10 mouse cellular contexts compared by ENCODE assay signal in the genomic region with DNA sequence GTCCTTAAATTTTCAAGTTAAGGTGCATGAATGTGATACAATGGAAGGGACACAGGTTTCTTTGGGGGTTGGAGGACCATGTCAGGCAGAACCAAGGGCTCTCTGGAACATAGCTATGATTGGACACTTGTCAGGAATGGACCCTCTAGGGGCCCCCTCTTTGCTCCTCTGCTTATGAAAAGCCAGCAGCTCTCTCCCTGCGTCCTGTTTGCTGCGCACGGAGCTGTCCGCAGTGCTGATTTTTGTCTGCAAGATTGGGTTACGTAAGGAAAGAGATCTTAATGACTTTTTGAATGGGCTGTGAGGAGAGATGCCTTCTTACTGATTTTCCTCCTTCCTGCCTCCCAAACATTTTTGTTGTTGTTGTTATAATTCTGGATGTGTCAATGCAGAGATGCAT. TPM values are rescaled to one million over a fixed set of nuclear protein-coding genes. Genes with fewer than 3 reads are reported as not detected.
DNase-seq lines count a peak whose midpoint lies in the region; ATAC-seq lines count a peak whose summit lies in the region.
"Had no signal": no experiment of that assay in that cellular context is flagged by ENCODE, and none has a peak within 500 bp of the region (broad histone marks: within the 10 kb centered on the region; RNA-seq: fewer than 3 reads in every experiment).

No protein-coding gene starts in this region.

- peak; percentile 52 for DNase-seq in liver
- peak; percentile 65 for DNase-seq in adrenal gland, postnatal 25 days
- DNase-seq in hindlimb bud, embryonic 11.5 days (ENCODE audit: extremely low spot score, low read depth, low spot score), result peak; percentile 80
- DNase-seq in ovary, adult 18-20 months (ENCODE audit: low spot score), result peak; percentile 21
- DNase-seq in right cerebral cortex, adult 2 months (ENCODE audit: low spot score in 2 of 2), result no peak
- DNase-seq in right cerebral cortex, postnatal 10 days (ENCODE audit: low spot score in 2 of 2), result no peak

- WGBS in liver, embryonic 12.5 days (ENCODE audit: insufficient replicate concordance), result 6% methylated on average over 5 of the region's 5 CpGs

- H3K4me2 ChIP-seq in liver, embryonic 12.5 days, result no peak overlapping the region
- H3K4me2 ChIP-seq: embryonic facial prominence, embryonic 12.5 days had no signal

- no peak for ATAC-seq in liver, embryonic 12.5 days
- no peak for ATAC-seq in frontal cortex, adult (ENCODE audit: low TSS enrichment)

- H3K36me3 ChIP-seq in liver, embryonic 12.5 days, result no peaks in the 10 kb centered on the region
- H3K36me3 ChIP-seq: embryonic facial prominence, embryonic 12.5 days had no signal

- H3K9me3 ChIP-seq in liver, embryonic 12.5 days (replicated peaks), result no peaks in the 10 kb centered on the region
- H3K9me3 ChIP-seq: embryonic facial prominence, embryonic 12.5 days had no signal

- no peak overlapping the region for H3K27ac ChIP-seq in liver, embryonic 12.5 days
- H3K27ac ChIP-seq: embryonic facial prominence, embryonic 12.5 days had no signal

- H3K9ac ChIP-seq in liver, embryonic 12.5 days, result no peak overlapping the region
- H3K9ac ChIP-seq: embryonic facial prominence, embryonic 12.5 days had no signal

- no peaks in the 10 kb centered on the region for H3K4me1 ChIP-seq in liver, embryonic 12.5 days
- H3K4me1 ChIP-seq: embryonic facial prominence, embryonic 12.5 days had no signal

- no peak overlapping the region for H3K4me3 ChIP-seq in liver, embryonic 12.5 days
- H3K4me3 ChIP-seq: embryonic facial prominence, embryonic 12.5 days had no signal

- H3K27me3 ChIP-seq in liver, embryonic 12.5 days (replicated peaks), result no peaks in the 10 kb centered on the region
- H3K27me3 ChIP-seq: embryonic facial prominence, embryonic 12.5 days had no signal

RNA-seq across cellular contexts. Expression of a gene that starts 18.8 kb away (rescaled TPM):
- polyA plus RNA-seq in liver, embryonic 12.5 days (2016; fragmentation: Nextera tagmentation; extraction: Ambion mirVana), result 5.7 and 5.8 TPM in 2 replicates
- total RNA-seq in adrenal gland, postnatal 25 days (2021), result 8.6 and 9.6 TPM in 2 replicates

RNA-seq across cellular contexts. Expression of a gene that starts 28.7 kb away (rescaled TPM):
- 0.08 TPM in 1 of 2 replicates, not detected in the other for polyA plus RNA-seq in liver, embryonic 12.5 days (2016; fragmentation: Nextera tagmentation; extraction: Ambion mirVana)
- 0.52 TPM in 1 of 2 replicates, not detected in the other for total RNA-seq in adrenal gland, postnatal 25 days (2021)
- polyA plus RNA-seq: liver, embryonic 16.5 days had no signal

Comparison
In these comparisons a context has a peak if more than half of its experiments do, and no peak if none do; other contexts are left out.
1. DNase-seq: peak in liver (single experiment), adrenal gland, postnatal 25 days (single experiment), hindlimb bud, embryonic 11.5 days (single experiment) and ovary, adult 18-20 months (single experiment); none in right cerebral cortex, adult 2 months (0 of 2) and right cerebral cortex, postnatal 10 days (0 of 2).